Mouse (Mus musculus): ENCODE results near the gene Methig1. TPM values are rescaled to one million over a fixed set of nuclear protein-coding genes. Genes with fewer than 3 reads are reported as not detected.
"Not testable (repeated sequence)": the region's sequence is repeated elsewhere in the genome, so short reads cannot be mapped to it uniquely, and the experiment has no call there.

The Methig1 gene
- total RNA-seq, 2 experiments from 2014 or later, result not detected

DNA sequence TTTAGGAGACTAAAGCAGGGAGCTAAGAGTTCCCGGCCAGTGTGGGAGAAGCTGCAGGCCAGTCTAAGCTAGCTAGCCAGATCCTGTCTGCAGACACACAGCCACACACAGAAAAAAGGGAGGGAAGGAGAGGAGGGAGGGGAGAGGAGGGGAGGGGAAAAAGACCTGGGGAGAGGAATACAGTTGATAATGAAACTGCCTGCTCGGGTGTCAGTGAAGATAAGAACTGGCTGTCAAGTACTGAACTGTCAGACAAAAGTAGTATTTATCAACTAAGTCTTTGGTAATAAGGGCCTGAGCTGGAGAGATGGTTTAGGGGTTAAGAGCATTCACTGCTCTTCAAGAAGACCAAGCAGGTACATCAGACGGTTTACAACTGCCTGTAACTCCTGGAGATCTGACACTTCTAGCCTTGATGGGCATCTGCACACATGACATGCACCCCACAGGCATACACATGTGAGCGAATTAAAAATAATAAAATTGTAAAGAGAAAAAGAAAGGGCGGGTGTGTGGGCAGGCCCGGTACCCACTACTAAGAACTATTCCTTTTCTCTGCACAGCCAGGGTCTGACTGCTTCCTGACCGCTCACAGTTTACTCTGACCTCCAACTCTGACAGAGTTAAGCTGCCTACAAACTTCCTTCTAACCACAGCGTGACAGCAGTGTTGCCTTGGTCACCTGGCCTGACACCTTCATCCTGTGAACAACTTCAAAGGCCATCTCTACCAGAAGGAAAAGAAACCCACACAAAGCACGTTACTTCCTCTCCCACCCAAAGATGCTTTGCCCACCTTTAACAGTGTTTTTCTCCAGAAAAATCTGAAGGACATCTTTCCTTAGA lies 67.2 kb downstream of the Methig1 start:
- intact Hi-C loops (cut with DNase I), result no loop called here
- no peak for DNase-seq (ENCODE audit: low spot score in 2 of 2)

DNA sequence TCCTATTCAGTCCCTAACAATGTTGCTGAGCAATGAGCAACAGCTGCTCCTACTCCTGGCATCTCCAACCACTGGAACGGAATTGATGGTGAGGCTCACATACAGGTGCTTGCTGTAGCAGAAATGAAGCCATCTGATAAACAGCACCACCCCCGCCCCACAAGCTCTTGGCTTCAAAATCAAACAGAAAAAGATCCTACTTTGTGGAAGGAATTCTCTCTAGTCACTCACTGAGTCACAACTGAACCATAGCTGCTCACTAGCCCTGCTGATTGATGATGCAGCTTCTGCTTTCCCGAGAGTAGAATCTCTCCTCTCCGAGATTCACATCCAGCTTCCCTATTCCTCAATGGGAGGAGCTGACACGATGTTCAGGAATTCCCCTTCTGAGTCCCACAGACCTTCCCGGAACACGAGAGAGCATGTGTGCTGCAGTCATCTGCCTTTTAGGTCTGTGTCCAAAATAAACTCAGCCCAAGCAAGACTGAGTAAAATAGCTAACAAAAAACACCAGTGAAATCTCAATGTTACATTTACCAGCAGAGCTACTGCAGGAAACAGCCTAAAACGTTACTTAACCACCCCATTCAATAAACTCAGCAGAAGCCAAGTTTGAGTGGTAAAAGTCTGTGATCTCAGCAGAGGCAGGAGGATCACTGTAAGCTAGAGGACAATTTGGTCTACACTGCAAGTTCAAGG lies 68.3 kb downstream of the Methig1 start:
- intact Hi-C loops (cut with DNase I), result no loop called here
- no peak for DNase-seq (ENCODE audit: low spot score in 2 of 2)

DNA sequence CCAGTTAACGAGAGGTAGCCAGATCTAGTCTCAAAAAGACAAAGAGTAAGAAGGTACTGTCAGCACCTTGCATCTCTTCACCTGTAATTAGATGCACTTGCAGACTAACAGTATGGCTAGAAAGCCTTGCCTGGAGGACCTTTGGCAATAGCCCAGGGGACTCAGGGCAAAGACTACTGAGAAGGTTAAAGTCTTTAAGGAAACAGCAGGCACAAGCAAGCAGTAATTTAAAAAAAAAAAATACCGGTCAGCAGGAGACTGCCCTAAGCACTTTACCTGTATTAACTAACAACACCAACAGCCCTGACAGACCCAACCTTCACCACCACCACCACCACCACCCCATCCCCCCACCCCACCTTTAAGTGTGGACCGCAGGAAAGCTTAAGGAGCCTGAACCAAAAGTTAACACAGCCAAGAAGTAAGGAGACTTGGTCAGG lies 68.8 kb downstream of the Methig1 start, which contains the start of gene Gm5475:
Gm5475 (plus strand) TSS at position 390 of the 440 bp plus-strand sequence.
- DNase-seq (ENCODE audit: low spot score in 2 of 2); intact Hi-C loops (cut with DNase I): not testable (repeated sequence)

DNA sequence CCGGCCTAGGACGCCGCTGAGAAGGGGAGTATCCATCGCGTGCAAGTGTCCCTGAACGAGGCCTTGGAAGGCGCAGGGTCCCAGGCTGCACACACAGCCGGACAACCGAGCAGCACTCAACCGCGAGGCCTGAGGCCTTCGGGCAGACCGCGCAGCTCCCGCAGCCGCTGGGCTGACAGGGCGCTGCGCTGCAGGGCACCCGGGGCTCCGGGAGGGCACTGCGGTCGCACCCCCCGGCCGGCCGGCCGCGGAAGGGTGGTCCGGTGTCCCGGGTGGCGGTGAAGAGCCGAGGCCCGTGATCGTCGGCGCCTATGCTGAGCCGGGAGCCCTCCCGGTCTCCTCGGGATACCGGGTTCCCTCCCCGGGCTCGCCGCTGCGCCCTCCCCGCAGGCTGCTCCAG lies 69.5 kb downstream of the Methig1 start:
- DNase-seq (ENCODE audit: low spot score in 2 of 2), result no peak
- intact Hi-C loops (cut with DNase I), result no loop called here

DNA sequence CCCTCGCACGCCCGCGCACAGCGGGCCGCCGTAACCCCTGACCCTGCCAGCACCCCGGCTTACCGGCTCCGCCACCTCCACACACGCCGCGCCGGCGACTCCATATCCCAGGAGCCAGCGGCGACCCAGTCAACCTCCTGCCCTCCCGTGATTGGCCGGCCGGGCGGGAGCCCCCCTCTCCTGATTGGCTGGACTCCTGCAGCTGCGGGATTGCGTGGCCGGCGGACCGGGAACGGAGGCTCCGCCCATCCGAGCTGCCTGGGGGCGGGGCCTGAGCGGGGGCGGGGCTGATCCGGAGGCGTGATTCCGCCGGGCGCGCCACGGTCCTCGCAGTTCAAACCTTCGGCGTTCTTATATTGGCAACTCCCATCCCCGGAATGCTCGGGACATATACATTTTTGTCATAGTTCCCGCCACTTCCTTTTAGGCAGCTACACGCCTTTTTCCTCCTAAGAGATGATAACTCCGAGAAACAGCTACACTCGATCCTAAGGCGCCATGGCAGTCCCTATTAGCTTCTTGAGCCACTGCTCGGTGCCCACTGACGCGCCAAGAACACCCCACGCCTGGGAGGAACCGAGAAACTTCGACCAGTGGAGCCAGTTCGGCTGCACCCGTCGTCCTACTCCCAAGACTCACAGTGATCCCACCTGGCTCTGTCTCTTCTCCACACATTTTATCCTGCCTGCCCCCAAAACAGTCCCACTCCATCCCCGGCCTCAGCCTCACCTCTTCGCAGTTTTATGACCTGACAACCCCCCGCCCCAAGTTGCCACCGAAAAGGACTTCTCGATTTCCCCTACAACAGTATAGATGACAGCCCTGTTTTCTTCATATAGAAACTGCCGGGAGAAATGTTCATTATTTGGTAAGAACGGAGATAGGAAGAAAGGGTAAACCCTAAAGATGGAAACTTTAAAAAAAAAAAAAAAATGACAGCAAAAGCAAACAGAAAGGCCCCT lies 70.2 kb downstream of the Methig1 start:
- peak; percentile 96 to 97 for DNase-seq (ENCODE audit: low spot score in 2 of 2)
- intact Hi-C loops (cut with DNase I), result loop anchor here (1.0 kb wide), 1 partner anchor 20 kb away; no protein-coding TSS in a partner anchor

DNA sequence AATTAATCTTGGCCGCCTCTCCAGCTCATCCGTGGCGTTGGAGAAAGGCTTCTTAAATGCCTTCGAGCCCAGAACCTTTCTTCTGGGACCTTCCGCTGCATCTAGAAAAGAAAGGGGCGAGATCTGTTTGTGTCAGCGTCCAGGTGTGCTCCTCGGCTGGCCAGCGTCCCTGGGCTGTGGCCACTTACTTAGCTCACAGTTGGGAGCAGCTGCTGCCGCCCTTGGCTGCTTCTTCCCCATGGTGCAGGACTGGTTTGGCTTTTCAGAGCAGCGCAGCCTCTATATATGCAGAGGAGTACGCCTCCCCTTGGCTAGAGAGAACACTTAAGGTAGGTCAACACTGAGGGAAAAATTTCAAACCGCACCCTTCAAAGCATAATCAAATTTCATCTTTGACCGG lies 71.0 kb downstream of the Methig1 start:
- no peak for DNase-seq (ENCODE audit: low spot score in 2 of 2)
- intact Hi-C loops (cut with DNase I), result loop anchor here (1.0 kb wide), 1 partner anchor 19 kb away; no protein-coding TSS in a partner anchor

DNA sequence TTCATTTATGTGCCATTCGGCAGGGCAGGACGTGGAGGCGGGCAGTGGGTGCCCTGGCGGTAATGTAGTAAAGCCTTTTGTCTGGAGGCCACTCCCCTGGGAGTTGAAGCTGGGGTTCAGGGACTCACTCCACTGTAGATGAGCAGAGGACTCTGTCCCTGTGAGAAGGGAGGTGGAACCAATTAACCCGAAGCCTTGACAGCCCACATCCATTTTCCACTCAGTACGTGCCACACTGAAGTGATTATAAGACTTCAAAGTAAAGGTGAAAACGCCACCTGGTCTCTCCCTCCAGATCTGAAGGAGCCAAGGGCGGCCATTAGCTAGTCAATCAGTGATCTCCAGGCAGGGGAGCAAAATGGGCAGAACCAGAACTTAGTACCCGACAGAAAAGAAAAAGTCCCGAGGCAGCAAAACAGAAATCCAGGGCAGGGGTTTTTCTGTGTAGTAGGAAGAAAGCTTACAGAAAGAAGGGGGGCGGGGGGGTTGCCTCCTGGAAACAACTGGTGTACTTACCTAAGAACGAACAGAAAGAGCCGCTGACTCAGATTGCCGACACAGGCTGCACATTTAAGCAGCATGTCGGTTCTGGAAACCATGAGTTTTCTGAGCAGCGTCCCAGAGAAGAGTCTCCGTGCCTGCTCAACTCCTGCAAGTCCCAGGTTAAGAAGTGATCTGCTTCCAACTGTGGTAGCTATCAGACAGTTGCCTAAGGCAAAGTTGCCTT lies 71.6 kb downstream of the Methig1 start, which contains the start of gene Slc11a2:
Slc11a2 (minus strand) TSS at position 677 of the 727 bp plus-strand sequence.
- no peak for DNase-seq (ENCODE audit: low spot score in 2 of 2)
- intact Hi-C loops (cut with DNase I), result no loop called here

DNA sequence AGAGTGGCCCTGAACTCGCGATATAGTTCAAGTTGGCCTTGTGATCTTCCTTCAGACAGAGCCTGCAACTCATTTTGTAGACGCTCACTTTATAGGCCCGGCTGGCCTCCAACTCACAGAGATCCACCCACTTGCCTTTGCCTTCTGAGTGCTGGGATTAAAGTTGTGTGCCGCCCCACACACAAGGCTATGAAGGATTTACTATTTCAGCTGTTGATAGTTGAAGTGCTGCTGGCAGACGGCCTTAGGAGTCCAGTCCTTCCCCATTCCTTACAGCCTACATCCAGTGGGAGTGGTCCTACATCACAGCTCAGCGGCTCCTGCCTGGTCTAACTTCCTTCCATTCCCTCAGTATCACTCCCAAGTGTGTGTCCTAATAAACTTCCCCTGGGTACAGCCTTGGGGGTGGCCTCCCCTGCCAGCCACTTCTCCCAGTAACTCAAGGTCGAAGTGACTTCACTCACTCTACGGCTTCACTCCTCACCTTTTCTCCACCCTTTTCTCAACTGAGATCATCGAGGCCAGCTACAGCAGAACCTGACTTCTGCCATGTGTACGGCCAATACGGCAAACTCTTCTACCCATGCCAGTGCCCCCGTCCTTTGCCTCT lies 75.5 kb downstream of the Methig1 start:
- no peak for DNase-seq (ENCODE audit: low spot score in 2 of 2)
- intact Hi-C loops (cut with DNase I), result no loop called here

DNA sequence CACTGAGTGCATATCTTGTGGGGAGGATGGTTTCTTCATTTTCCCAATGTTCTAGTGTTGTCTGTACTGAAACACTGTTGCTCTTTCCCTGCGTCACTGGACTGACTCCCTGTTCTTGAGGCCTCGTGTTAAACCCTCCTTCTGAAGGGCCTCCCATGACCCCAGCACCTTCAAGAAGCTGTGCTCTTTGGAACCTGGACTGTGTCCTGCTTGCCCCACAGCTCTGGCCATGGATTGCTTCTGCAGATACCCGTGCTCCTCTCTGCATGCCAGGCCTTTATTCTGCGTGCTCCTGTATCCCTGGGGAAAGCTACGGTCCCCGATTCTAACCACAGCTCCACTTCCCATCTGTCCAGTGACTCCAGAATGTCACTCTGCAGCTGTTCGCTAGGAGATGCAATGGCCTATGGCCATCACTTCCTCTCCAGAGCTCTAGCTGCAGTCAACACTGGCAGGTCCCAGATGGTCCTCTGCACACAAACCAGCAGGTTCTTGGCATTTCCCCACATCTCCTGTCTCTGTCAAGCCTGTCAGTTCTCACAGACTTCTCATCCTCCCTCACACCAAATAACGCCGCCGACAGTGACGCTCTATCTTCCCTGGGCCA lies 77.1 kb downstream of the Methig1 start:
- intact Hi-C loops (cut with DNase I), result no loop called here
- no peak for DNase-seq (ENCODE audit: low spot score in 2 of 2)

DNA sequence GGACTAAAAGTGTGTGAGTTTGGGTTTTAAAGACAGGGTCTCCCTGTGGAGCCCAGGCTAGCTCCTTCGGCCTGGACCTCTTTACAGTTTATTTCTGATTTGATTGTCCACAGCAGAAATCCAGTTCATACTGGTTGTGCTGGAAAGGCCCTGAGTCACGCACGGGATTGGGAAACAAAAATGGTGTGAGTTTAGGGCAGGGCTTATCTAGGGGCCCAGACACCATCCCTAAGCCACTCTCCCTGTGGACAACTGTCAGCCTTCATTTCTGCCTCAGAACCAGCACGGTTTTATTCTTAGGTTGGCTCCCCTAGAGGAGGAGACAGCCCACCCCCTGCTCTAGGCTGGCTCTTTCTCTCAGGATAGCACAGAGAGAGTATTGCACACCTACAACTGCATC lies 80.3 kb downstream of the Methig1 start:
- DNase-seq (ENCODE audit: low spot score in 2 of 2), result no peak
- intact Hi-C loops (cut with DNase I), result no loop called here

Other genes with a start within 250 kb of the Methig1 start
- gene Atf1, start 125.3 kb upstream of the Methig1 start, total RNA-seq (2021), result 10 to 100 TPM; 14.0 to 20.8 TPM
- not detected for gene Tmprss12, start 72.3 kb upstream of the Methig1 start, total RNA-seq (2021)
- gene Mettl7a1, start 49.0 kb upstream of the Methig1 start, total RNA-seq (2021), result 10 to 100 TPM; 29.3 to 32.3 TPM
- gene Mettl7a3, start 18.2 kb upstream of the Methig1 start, total RNA-seq (2021), result under 1 TPM in 1 of 2 experiments, not detected in 1; 0.27 TPM
- gene Mettl7a2, start 51 bp downstream of the Methig1 start, total RNA-seq (2021), result under 1 TPM; 0.45 to 0.64 TPM
- not detected for gene Higd1c, start 11.4 kb downstream of the Methig1 start, total RNA-seq (2021)
- gene Gm5475, start 69.0 kb downstream of the Methig1 start, total RNA-seq (2021), result not detected
- 10 to 100 TPM; 57.9 to 60.6 TPM for gene Slc11a2, start 71.9 kb downstream of the Methig1 start, total RNA-seq (2021)
- 10 to 100 TPM; 60.7 to 60.8 TPM for gene Letmd1, start 115.9 kb downstream of the Methig1 start, total RNA-seq (2021)
- 10 to 100 TPM; 33.8 to 38.0 TPM for gene Csrnp2, start 142.3 kb downstream of the Methig1 start, total RNA-seq (2021)
- gene Tfcp2, start 198.9 kb downstream of the Methig1 start, total RNA-seq (2021), result 10 to 100 TPM; 26.2 to 33.1 TPM
- gene Pou6f1, start 246.8 kb downstream of the Methig1 start, total RNA-seq (2021), result 100 to 1,000 TPM; 128 to 140 TPM